Mouse (Mus musculus): Measurements from ENCODE around the gene Rpl32.
"Not testable (repeated sequence)": the region's sequence is repeated elsewhere in the genome, so short reads cannot be mapped to it uniquely, and the experiment has no call there.

The Rpl32 gene

GRCm38 (mm10) chr6:115808488-115809231 lies at the start of gene Rpl32:
Gene Rpl32 (minus strand): TSS chr6:115808747.
- in situ Hi-C loops (cut with MboI, MseI) = no loop called here

GRCm38 (mm10) chr6:115856361-115856745 lies 47.8 kb upstream of the Rpl32 start:
- in situ Hi-C loops (cut with MboI, MseI) = no loop called here

- in situ Hi-C loops (cut with MboI, MseI) = no loop called here
Measured at GRCm38 (mm10) chr6:115855733-115856360, 47.3 kb upstream of the Rpl32 start.

- in situ Hi-C loops (cut with MboI, MseI) = no loop called here
Measured at GRCm38 (mm10) chr6:115854432-115854831, 45.9 kb upstream of the Rpl32 start.

GRCm38 (mm10) chr6:115853985-115854384 lies 45.4 kb upstream of the Rpl32 start:
- in situ Hi-C loops (cut with MboI, MseI) = no loop called here

GRCm38 (mm10) chr6:115853091-115853813 lies 44.7 kb upstream of the Rpl32 start, which contains the start of the genes Mbd4 and Ift122:
Gene Mbd4 (minus strand): TSS chr6:115853371.
Gene Ift122 (plus strand): TSS chr6:115853470.
- in situ Hi-C loops (cut with MboI, MseI) = no loop called here

GRCm38 (mm10) chr6:115852446-115853090 lies 44.0 kb upstream of the Rpl32 start:
- in situ Hi-C loops (cut with MboI, MseI) = no loop called here

GRCm38 (mm10) chr6:115848598-115849304 lies 40.2 kb upstream of the Rpl32 start:
- in situ Hi-C loops (cut with MboI, MseI) = no loop called here

GRCm38 (mm10) chr6:115846640-115847411 lies 38.3 kb upstream of the Rpl32 start:
- in situ Hi-C loops (cut with MboI, MseI) = no loop called here

- in situ Hi-C loops (cut with MboI, MseI) = no loop called here
Measured at GRCm38 (mm10) chr6:115845006-115845405, 36.5 kb upstream of the Rpl32 start.

- in situ Hi-C loops (cut with MboI, MseI) = no loop called here
Measured at GRCm38 (mm10) chr6:115838745-115839144, 30.2 kb upstream of the Rpl32 start.

- in situ Hi-C loops (cut with MboI, MseI) = no loop called here
Measured at GRCm38 (mm10) chr6:115838161-115838597, 29.6 kb upstream of the Rpl32 start, which contains the start of gene Efcab12. Gene Efcab12 (minus strand): TSS chr6:115838412.

GRCm38 (mm10) chr6:115833861-115834260 lies 25.3 kb upstream of the Rpl32 start:
- in situ Hi-C loops (cut with MboI, MseI) = no loop called here

- in situ Hi-C loops (cut with MboI, MseI) = no loop called here
Measured at GRCm38 (mm10) chr6:115832152-115832850, 23.8 kb upstream of the Rpl32 start.

GRCm38 (mm10) chr6:115830779-115831601 lies 22.4 kb upstream of the Rpl32 start:
- in situ Hi-C loops (cut with MboI, MseI) = no loop called here

GRCm38 (mm10) chr6:115823850-115824464 lies 15.4 kb upstream of the Rpl32 start:
- in situ Hi-C loops (cut with MboI, MseI) = not testable (repeated sequence)

- in situ Hi-C loops (cut with MboI, MseI) = no loop called here
Measured at GRCm38 (mm10) chr6:115821216-115821993, 12.9 kb upstream of the Rpl32 start.

GRCm38 (mm10) chr6:115818129-115818528 lies 9.6 kb upstream of the Rpl32 start:
- in situ Hi-C loops (cut with MboI, MseI) = no loop called here

All from regulatory T cell (primary cell).